Mouse (Mus musculus) heart, adult 2 months (tissue): Measurements from ENCODE around the gene Pick1. TPM values are rescaled to one million over a fixed set of nuclear protein-coding genes. Genes with fewer than 3 reads are reported as not detected.
A peak's percentile ranks its signal among the peaks of the same experiment; 100 is the strongest.

Source experiments
- DNase-seq, 2 experiments: peaks; one replicate each; pipeline ENCODE4 v3.0.0; 2021
- H3K27ac ChIP-seq: fragments of 200-600 bp; 2 replicates; pipeline ENCODE4 v1.8.1; 2022
- H3K27me3 ChIP-seq: fragments of 200-500 bp; 2 replicates; pipeline ENCODE4 v1.6.1; 2012; ENCODE audit warnings: mild to moderate bottlenecking, low read length, inconsistent platforms, mixed read lengths; ENCODE audit not compliant: control insufficient read depth, insufficient read depth
- H3K36me3 ChIP-seq: fragments of 200-500 bp; 2 replicates; pipeline ENCODE4 v1.6.1; 2012; ENCODE audit warnings: low read length, inconsistent platforms; ENCODE audit not compliant: control insufficient read depth, insufficient read depth
- H3K4me1 ChIP-seq: fragments of 200-500 bp; 2 replicates; pipeline ENCODE4 v1.6.1; 2011; ENCODE audit warnings: low read length; ENCODE audit not compliant: control insufficient read depth, insufficient read depth
- H3K4me3 ChIP-seq: fragments of 200-600 bp; 2 replicates; pipeline ENCODE4 v1.8.1; 2022
- H3K79me2 ChIP-seq: fragments of 200-500 bp; replicated peaks from 2 replicates; pipeline ENCODE4 v1.6.1; 2012; ENCODE audit warnings: mild to moderate bottlenecking, inconsistent platforms, low read length, moderate library complexity, mixed read lengths; ENCODE audit not compliant: control insufficient read depth, insufficient read depth
- H3K9ac ChIP-seq: fragments of 200-500 bp; 2 replicates; pipeline ENCODE4 v1.6.1; 2012; ENCODE audit warnings: low read depth, mild to moderate bottlenecking, control low read depth, inconsistent platforms, low read length, mixed read lengths
- CTCF ChIP-seq: fragments of 200-600 bp; IDR thresholded peaks from 2 replicates; pipeline ENCODE4 v1.8.1; 2022; ENCODE audit warnings: antibody characterized with exemption, mild to moderate bottlenecking, moderate library complexity
- EP300 ChIP-seq: fragments of 200-500 bp; IDR thresholded peaks from 2 replicates; pipeline ENCODE4 v1.6.1; 2011; ENCODE audit warnings: low read depth, low read length, control low read depth; ENCODE audit not compliant: insufficient read depth
- POLR2A ChIP-seq: fragments of 200-500 bp; IDR thresholded peaks from 2 replicates; pipeline ENCODE4 v1.6.1; 2011; ENCODE audit warnings: mild to moderate bottlenecking, low read depth, low read length, control low read depth; ENCODE audit not compliant: insufficient read depth
- WGBS: fragments of 180-500 bp; shearing (Covaris S2); methylation state at CpG from one replicate; pipeline ENCODE4 v1.1.7; 2018; 5-methylcytosine and 5-hydroxymethylcytosine counted together
- intact Hi-C: fragments of 180-260 bp; cut with DNase I; formaldehyde crosslinking; loops from one replicate; pipeline ENCODE4 v1.15.1; 2025
- long read RNA-seq: library from polyadenylated mRNA; stranded (forward); transcript quantifications from one replicate; pipeline ENCODE4 v2.0.0, GENCODE M21; 2021
- polyA plus RNA-seq: library from polyadenylated mRNA; depleted of rRNA; stranded (reverse); fragments of >200 nt; gene quantifications from 2 replicates; pipeline ENCODE4 v1.2.3, GENCODE M21; 2012; rRNA removed
- total RNA-seq, 2 experiments: library from RNA; stranded (reverse); gene quantifications; 2 replicates each; pipeline ENCODE4 v1.2.3; 2021

Pick1 gene
- total RNA-seq (10 to 100 TPM; 21.3 to 24.0 TPM), polyA plus RNA-seq (27.7 and 35.5 TPM in 2 replicates)
- long read RNA-seq, transcript Pick1-201 (13 exons, 1,977 nt), result major isoform, 8 of 16 reads
- long read RNA-seq, partial matches to known transcripts, result 1 of 16 reads
- long read RNA-seq, other reads (novel, unspliced or antisense), result 5 of 16 reads

- 0 out of 2 replicates have a peak, but pooled peaks cover 1% of the 10 kb centered on the region for H3K4me1 ChIP-seq
- intact Hi-C loops, result no loop called here
These were observed at the start of gene Pick1, which contains the start of gene Gm49486 for GRCm38 (mm10) chr15:79229058-79229821. Gene Pick1 (plus strand): TSS chr15:79229173. Gene Gm49486 (plus strand): TSS chr15:79229391.

GRCm38 (mm10) chr15:79185213-79185612 lies 43.8 kb upstream of the Pick1 start:
- intact Hi-C loops, result no loop called here
- DNase-seq, result no peak
- TF ChIP-seq CTCF, result no peak
- TF ChIP-seq EP300, result no peak
- TF ChIP-seq POLR2A, result no peak

More at GRCm38 (mm10) chr15:79229058-79229821, at the start of gene Pick1, which contains the start of gene Gm49486:
- TF ChIP-seq CTCF (peak; percentile 32), POLR2A (peak; percentile 71), EP300 (peak; percentile 26; the same call in 1 of the 2 replicates)
- H3K9ac ChIP-seq, result peak within 1 kb of the TSS; percentile 69
- no peaks in the 10 kb centered on the region for H3K79me2 ChIP-seq
- H3K27ac ChIP-seq, result peak within 1 kb of the TSS; percentile 91
- H3K36me3 ChIP-seq, result no peaks in the 10 kb centered on the region
- no peaks in the 10 kb centered on the region for H3K27me3 ChIP-seq
- peak within 1 kb of the TSS; percentile 95 for H3K4me3 ChIP-seq
- 2% methylated on average over 51 of the region's 51 CpGs for WGBS
- DNase-seq, result peak; percentile 91 to 93

GRCm38 (mm10) chr15:79187819-79188218 lies 41.2 kb upstream of the Pick1 start:
- H3K9ac ChIP-seq, result no peak overlapping the region
- H3K36me3 ChIP-seq, result no peaks in the 10 kb centered on the region
- H3K4me1 ChIP-seq, result no peaks in the 10 kb centered on the region
- no peak for TF ChIP-seq EP300
- TF ChIP-seq POLR2A, result no peak
- TF ChIP-seq CTCF, result no peak
- H3K79me2 ChIP-seq, result no peaks in the 10 kb centered on the region
- intact Hi-C loops, result no loop called here
- no peak overlapping the region for H3K4me3 ChIP-seq
- no peaks in the 10 kb centered on the region for H3K27me3 ChIP-seq
- WGBS, result 90% methylated on average over 8 of the region's 8 CpGs
- no peak overlapping the region for H3K27ac ChIP-seq
- DNase-seq, result no peak

More at GRCm38 (mm10) chr15:79185213-79185612, 43.8 kb upstream of the Pick1 start:
- Histone ChIP-seq H3K4me3 (no peak overlapping the region), H3K79me2 (no peaks in the 10 kb centered on the region), H3K9ac (no peak overlapping the region), H3K4me1 (no peaks in the 10 kb centered on the region), H3K36me3 (no peaks in the 10 kb centered on the region), H3K27ac (no peak overlapping the region), H3K27me3 (no peaks in the 10 kb centered on the region)
- 79% methylated on average over 10 of the region's 10 CpGs for WGBS

- intact Hi-C loops, result no loop called here
- no peak for TF ChIP-seq POLR2A
- TF ChIP-seq CTCF, result peak; percentile 17; the same call in 1 of the 2 replicates
- peaks cover 3% of the 10 kb centered on the region; the same call in 1 of the 2 replicates for H3K4me1 ChIP-seq
These were observed 37.5 kb upstream of the Pick1 start for GRCm38 (mm10) chr15:79191426-79191825.

GRCm38 (mm10) chr15:79192450-79192849 lies 36.5 kb upstream of the Pick1 start:
- no peak overlapping the region; the same call in 1 of the 2 replicates for H3K27ac ChIP-seq
- WGBS, result 79% methylated on average over 6 of the region's 6 CpGs
- intact Hi-C loops, result no loop called here

More at GRCm38 (mm10) chr15:79191426-79191825, 37.5 kb upstream of the Pick1 start:
- WGBS, result 93% methylated on average over 2 of the region's 2 CpGs
- no peak overlapping the region for H3K9ac ChIP-seq
- no peak for DNase-seq
- no peak overlapping the region for H3K4me3 ChIP-seq
- H3K27me3 ChIP-seq, result no peaks in the 10 kb centered on the region
- H3K79me2 ChIP-seq, result no peaks in the 10 kb centered on the region
- H3K27ac ChIP-seq, result no peak overlapping the region
- H3K36me3 ChIP-seq, result no peaks in the 10 kb centered on the region

More at GRCm38 (mm10) chr15:79192450-79192849, 36.5 kb upstream of the Pick1 start:
- Histone ChIP-seq H3K4me3 (no peak overlapping the region), H3K79me2 (no peaks in the 10 kb centered on the region), H3K27me3 (no peaks in the 10 kb centered on the region), H3K36me3 (no peaks in the 10 kb centered on the region), H3K4me1 (peaks cover 3% of the 10 kb centered on the region; the same call in 1 of the 2 replicates), H3K9ac (no peak overlapping the region)
- TF ChIP-seq CTCF, result no peak
- no peak for TF ChIP-seq EP300
- TF ChIP-seq POLR2A, result no peak
- peak in 1 of 2 experiments; percentile 13 for DNase-seq
